Mouse (Mus musculus) stomach, postnatal 0 days (tissue): ENCODE data around the gene Atad3a.

Source experiments
- CTCF ChIP-seq: IDR thresholded peaks from 2 replicates; pipeline ENCODE4 v1.5.1; 2016; ENCODE audit warnings: antibody characterized with exemption, low read depth, mild to moderate bottlenecking, moderate library complexity
- EP300 ChIP-seq: optimal IDR thresholded peaks from 2 replicates; pipeline ENCODE3; 2016; ENCODE audit warnings: antibody characterized with exemption

DNA sequence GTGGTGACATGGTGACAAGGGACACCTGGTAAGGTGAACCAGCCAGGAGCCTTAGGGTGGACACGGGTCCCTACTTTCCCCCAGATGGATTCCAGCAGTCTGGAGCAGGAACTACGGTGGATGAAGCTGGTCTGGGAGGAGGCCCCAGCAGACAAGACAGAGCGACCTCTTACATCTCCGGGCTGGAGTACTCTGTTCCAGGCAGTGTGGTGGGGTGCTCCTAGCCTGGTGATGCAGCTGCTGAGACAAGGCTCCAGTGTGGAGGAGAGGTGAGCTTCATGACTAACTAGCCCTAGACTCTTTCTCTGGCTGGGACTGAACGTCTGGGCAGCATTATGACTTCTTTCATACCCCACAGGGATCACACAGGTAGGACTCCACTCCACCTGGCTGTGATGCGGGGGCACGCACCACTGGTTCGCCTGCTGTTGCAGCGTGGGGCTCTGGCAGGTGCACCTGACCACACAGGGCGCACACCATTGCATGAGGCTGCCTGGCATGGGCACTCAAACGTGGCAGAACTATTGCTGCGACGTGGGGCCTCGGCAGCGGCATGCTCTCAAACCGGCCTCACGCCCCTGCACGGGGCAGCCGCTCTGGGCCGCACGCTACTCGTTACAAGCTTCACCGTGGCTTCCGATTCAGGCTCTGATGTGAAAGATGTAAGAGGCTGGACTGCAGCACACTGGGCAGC lies 30.5 kb upstream of the Atad3a start:
- TF ChIP-seq CTCF (no peak), EP300 (no peak)
